Comparison of ENCODE assay signal across 30 mouse cellular contexts in the genomic region with DNA sequence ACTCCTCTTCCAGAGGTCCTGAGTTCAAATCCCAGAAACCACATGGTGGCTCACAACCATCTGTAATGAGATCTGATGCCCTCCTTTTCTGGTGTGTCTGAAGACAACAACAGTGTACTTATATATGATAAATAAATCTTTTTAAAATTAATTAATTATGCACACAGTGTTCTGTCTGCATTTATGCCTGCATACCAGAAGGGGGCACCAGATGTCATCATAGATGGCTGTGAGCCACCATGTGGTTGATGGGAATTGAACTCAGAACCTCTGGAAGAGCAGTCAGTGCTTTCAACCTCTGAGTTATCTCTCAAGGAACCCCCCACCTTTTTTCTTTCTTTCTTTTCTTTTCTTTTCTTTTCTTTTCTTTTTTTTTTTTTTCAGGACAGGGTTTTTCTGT. TPM values are rescaled to one million over a fixed set of nuclear protein-coding genes. Genes with fewer than 3 reads are reported as not detected.
A peak's percentile ranks its signal among the peaks of the same experiment; 100 is the strongest.
DNase-seq lines count a peak whose midpoint lies in the region; ATAC-seq and TF ChIP-seq lines count a peak whose summit lies in the region.
"Not testable (repeated sequence)": the region's sequence is repeated elsewhere in the genome, so short reads cannot be mapped to it uniquely, and the experiment has no call there.
"Had no signal": no experiment of that assay in that cellular context is flagged by ENCODE, and none has a peak within 500 bp of the region (broad histone marks: within the 10 kb centered on the region; RNA-seq: fewer than 3 reads in every experiment).

No protein-coding gene starts in this region.

- H3K27ac ChIP-seq in left cerebral cortex, adult 2 months; lung, embryonic 14.5 days (ENCODE audit: low read depth): not testable (repeated sequence)

- intact Hi-C loops in left cerebral cortex, adult 2 months (cut with DNase I): not testable (repeated sequence)

- H3K4me2 ChIP-seq in lung, embryonic 14.5 days: not testable (repeated sequence)

- peak; percentile 52 for TF ChIP-seq CTCF in E14TG2a.4 (conservative IDR thresholded peaks at IDR 0.05; ENCODE audit: low read length)
- peak; percentile 54 for TF ChIP-seq CTCF in left cerebral cortex, adult 2 months (IDR thresholded peaks at IDR 0.05)
- peak; percentile 43 for TF ChIP-seq CTCF in lung, embryonic 14.5 days (IDR thresholded peaks at IDR 0.05; ENCODE audit: low read depth)

- not testable (repeated sequence) for ATAC-seq in lung, embryonic 14.5 days (ENCODE audit: insufficient read depth)
- peak; percentile 32; the same call in 1 of the 2 replicates for ATAC-seq in neutrophil, adult 5-6 weeks (ENCODE audit: extremely low read depth, insufficient number of reproducible peaks, low FRiP score, poor library complexity, severe bottlenecking)

- not testable (repeated sequence) for H3K27me3 ChIP-seq in E14TG2a.4 (ENCODE audit: insufficient read depth, low read length); lung, embryonic 14.5 days (ENCODE audit: insufficient read depth, low read length)

- H3K9ac ChIP-seq in lung, embryonic 14.5 days: not testable (repeated sequence)

- H3K36me3 ChIP-seq in E14TG2a.4 (ENCODE audit: insufficient read depth, low read length); lung, embryonic 14.5 days (ENCODE audit: insufficient read depth): not testable (repeated sequence)

- peaks cover 40% of the 10 kb centered on the region for H3K4me1 ChIP-seq in E14TG2a.4 (replicated peaks; ENCODE audit: low read depth, low read length)
- H3K4me1 ChIP-seq in lung, embryonic 14.5 days (ENCODE audit: insufficient read depth): not testable (repeated sequence)

- not testable (repeated sequence) for H3K4me3 ChIP-seq in E14TG2a.4 (replicated peaks; ENCODE audit: low read length); left cerebral cortex, adult 2 months; lung, embryonic 14.5 days (ENCODE audit: low read depth, low read length)

- not testable (repeated sequence) for H3K9me3 ChIP-seq in E14TG2a.4 (ENCODE audit: low read length); lung, embryonic 14.5 days (ENCODE audit: low read depth, low read length)

- DNase-seq in A20 (ENCODE audit: low read depth, low spot score) (peak; percentile 43), ZHBTc4 (ENCODE audit: low read depth, low spot score) (peak; percentile 35)
- DNase-seq in induced T-regulatory cell, adult 2 months (ENCODE audit: low read depth): peak; percentile 71
- DNase-seq in left cerebral cortex, adult 2 months (ENCODE audit: extremely low spot score in 1 of 2, low spot score in 2 of 2); lung, embryonic 14.5 days: not testable (repeated sequence)

RNA-seq across cellular contexts. Expression of a gene that starts 15.7 kb away (rescaled TPM):
- 1 to 10 TPM; 3.0 to 3.6 TPM for total RNA-seq in left cerebral cortex, adult 2 months (2021)
- polyA plus RNA-seq in lung, embryonic 14.5 days (2014; fragmentation: Nextera tagmentation; extraction: Ambion mirVana): 10.2 and 11.6 TPM in 2 replicates
- not detected in 2 replicates for total RNA-seq in neutrophil, adult 5-6 weeks (2017)
- polyA plus RNA-seq: activated CD4-positive, CD25-positive, alpha-beta regulatory T cell, adult 4 months; CD4-positive, CD25-positive, alpha-beta regulatory T cell, adult 4 months had no signal

RNA-seq across cellular contexts. Expression of a gene that starts 18.1 kb away (rescaled TPM):
- 10 to 100 TPM; 17.5 to 20.4 TPM for total RNA-seq in left cerebral cortex, adult 2 months (2021)
- 21.2 and 21.4 TPM in 2 replicates for polyA plus RNA-seq in lung, embryonic 14.5 days (2014; fragmentation: Nextera tagmentation; extraction: Ambion mirVana)
- total RNA-seq in neutrophil, adult 5-6 weeks (2017): 15.5 and 18.7 TPM in 2 replicates

RNA-seq across cellular contexts. Expression of a gene that starts 22.9 kb away (rescaled TPM):
- not detected for total RNA-seq in left cerebral cortex, adult 2 months (2021)
- polyA plus RNA-seq in lung, embryonic 14.5 days (2014; fragmentation: Nextera tagmentation; extraction: Ambion mirVana): not detected in 2 replicates
- not detected in 2 replicates for total RNA-seq in neutrophil, adult 5-6 weeks (2017)
- total RNA-seq: adrenal gland, adult 2 months; adrenal gland, postnatal 36 days; ES-E14; gastrocnemius, adult 8-10 months; gastrocnemius, postnatal 4 days; heart, adult 8-10 months; heart, postnatal 14 days; left cerebral cortex, postnatal 14 days had no signal
- polyA plus RNA-seq: activated CD4-positive, CD25-positive, alpha-beta regulatory T cell, adult 4 months; adrenal gland, adult 2 months; CD4-positive, CD25-positive, alpha-beta regulatory T cell, adult 4 months; cortical plate, adult 2 months; forebrain, embryonic 16.5 days; heart, embryonic 13.5 days; hindbrain, embryonic 10.5 days; intestine, embryonic 14.5 days; large intestine, adult 2 months; limb, embryonic 11.5 days; liver, embryonic 16.5 days; midbrain, embryonic 15.5 days; neural tube, embryonic 12.5 days; spleen, adult 2 months; testis, adult 2 months had no signal

RNA-seq across cellular contexts. Expression of a gene that starts 24.2 kb away (rescaled TPM):
- 10 to 100 TPM; 11.6 to 12.9 TPM for total RNA-seq in left cerebral cortex, adult 2 months (2021)
- polyA plus RNA-seq in lung, embryonic 14.5 days (2014; fragmentation: Nextera tagmentation; extraction: Ambion mirVana): 16.4 and 17.5 TPM in 2 replicates
- total RNA-seq in neutrophil, adult 5-6 weeks (2017): 3.6 and 5.7 TPM in 2 replicates

RNA-seq across cellular contexts. Expression of a gene that starts 26.2 kb away (rescaled TPM):
- not detected for total RNA-seq in left cerebral cortex, adult 2 months (2021)
- 0.29 and 0.41 TPM in 2 replicates for polyA plus RNA-seq in lung, embryonic 14.5 days (2014; fragmentation: Nextera tagmentation; extraction: Ambion mirVana)
- 0.47 TPM in 1 of 2 replicates, not detected in the other for total RNA-seq in neutrophil, adult 5-6 weeks (2017)
- total RNA-seq: adrenal gland, adult 2 months; adrenal gland, postnatal 36 days; gastrocnemius, postnatal 4 days; heart, adult 8-10 months; heart, postnatal 14 days; left cerebral cortex, postnatal 14 days had no signal
- polyA plus RNA-seq: adrenal gland, adult 2 months; cortical plate, adult 2 months; erythroblast, embryonic 14.5 days; large intestine, adult 2 months; spleen, adult 2 months had no signal
